Comparison of ENCODE assay signal across 25 mouse cellular contexts in the genomic region with DNA sequence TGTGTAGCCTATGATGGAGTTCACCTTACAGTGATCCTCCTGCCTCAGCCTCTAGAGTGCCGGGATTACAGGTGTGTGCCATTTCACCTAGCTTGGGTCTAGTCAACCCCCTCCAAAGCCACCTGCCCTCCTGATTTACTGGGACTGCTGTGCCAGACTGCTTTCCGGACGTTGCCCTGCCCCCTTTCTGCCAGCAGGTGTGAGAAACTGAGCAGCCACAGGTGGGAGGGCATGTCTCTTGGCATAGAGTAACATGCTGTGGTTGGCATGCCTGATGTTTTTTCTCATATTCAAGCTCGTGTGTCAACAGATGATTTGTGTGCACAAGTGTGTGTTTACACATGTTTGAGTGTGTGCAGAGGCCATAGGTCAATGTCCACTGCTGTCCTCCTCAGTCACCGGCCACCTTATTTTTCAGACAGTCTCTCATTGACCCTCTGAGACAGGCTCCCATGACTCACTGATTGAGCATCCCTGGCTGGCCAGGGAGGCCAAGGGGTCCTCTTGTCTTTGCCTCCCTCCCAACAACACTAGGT. TPM values are rescaled to one million over a fixed set of nuclear protein-coding genes. Genes with fewer than 3 reads are reported as not detected.
DNase-seq lines count a peak whose midpoint lies in the region; ATAC-seq and TF ChIP-seq lines count a peak whose summit lies in the region.
"Had no signal": no experiment of that assay in that cellular context is flagged by ENCODE, and none has a peak within 500 bp of the region (broad histone marks: within the 10 kb centered on the region; RNA-seq: fewer than 3 reads in every experiment).

No protein-coding gene starts in this region.

- no peak overlapping the region for H3K9ac ChIP-seq in liver, adult 2 months (ENCODE audit: low read depth, low read length)
- no peak overlapping the region for H3K9ac ChIP-seq in liver, embryonic 12.5 days
- H3K9ac ChIP-seq in liver, embryonic 15.5 days = no peak overlapping the region
- H3K9ac ChIP-seq in liver, embryonic 11.5 days (ENCODE audit: low read depth, low read length) = no peak overlapping the region
- H3K9ac ChIP-seq in midbrain, embryonic 13.5 days (replicated peaks) = no peak overlapping the region
- H3K9ac ChIP-seq: embryonic facial prominence, embryonic 12.5 days; forebrain, embryonic 13.5 days; forebrain, embryonic 15.5 days had no signal

- H3K27me3 ChIP-seq in cerebellum, adult 2 months (ENCODE audit: control insufficient read depth, insufficient read depth, low read length) = no peaks in the 10 kb centered on the region
- no peaks in the 10 kb centered on the region for H3K27me3 ChIP-seq in liver, adult 2 months (ENCODE audit: control insufficient read depth, insufficient read depth, low read length)
- H3K27me3 ChIP-seq in liver, embryonic 12.5 days (replicated peaks) = no peaks in the 10 kb centered on the region
- H3K27me3 ChIP-seq in liver, embryonic 15.5 days = no peaks in the 10 kb centered on the region
- H3K27me3 ChIP-seq in liver, embryonic 11.5 days (replicated peaks; ENCODE audit: control insufficient read depth, insufficient read depth, low read length) = no peaks in the 10 kb centered on the region
- no peaks in the 10 kb centered on the region for H3K27me3 ChIP-seq in myocyte (ENCODE audit: control insufficient read depth, insufficient read depth, insufficient read length)
- no peaks in the 10 kb centered on the region for H3K27me3 ChIP-seq in midbrain, embryonic 13.5 days
- H3K27me3 ChIP-seq: CH12.LX; embryonic facial prominence, embryonic 12.5 days; forebrain, embryonic 13.5 days; forebrain, embryonic 15.5 days; Patski had no signal

- H3K4me2 ChIP-seq in liver, embryonic 12.5 days = no peak overlapping the region
- H3K4me2 ChIP-seq in liver, embryonic 15.5 days = no peak overlapping the region
- no peak overlapping the region for H3K4me2 ChIP-seq in liver, embryonic 11.5 days
- H3K4me2 ChIP-seq in myocyte (ENCODE audit: low read depth) = no peak overlapping the region
- no peak overlapping the region for H3K4me2 ChIP-seq in midbrain, embryonic 13.5 days (replicated peaks)
- H3K4me2 ChIP-seq: embryonic facial prominence, embryonic 12.5 days; forebrain, embryonic 13.5 days; forebrain, embryonic 15.5 days had no signal

- no peak overlapping the region for H3ac ChIP-seq in myocyte (ENCODE audit: control insufficient read depth, insufficient read length)

- 0 out of 2 replicates have a peak, but pooled peaks have one; percentile 1 for TF ChIP-seq CTCF in cerebellum, adult 2 months (IDR thresholded peaks at IDR 0.05; ENCODE audit: borderline replicate concordance, insufficient read depth, low read depth, low read length)
- peak; percentile 26; the same call in 1 of the 2 replicates for TF ChIP-seq CTCF in liver, adult 2 months (IDR thresholded peaks at IDR 0.05; ENCODE audit: low read depth, low read length)

- no peaks in the 10 kb centered on the region; the same call in 1 of the 2 replicates for H3K4me1 ChIP-seq in cerebellum, adult 2 months (ENCODE audit: control insufficient read depth, insufficient read depth, low read length)
- peaks cover 11% of the 10 kb centered on the region for H3K4me1 ChIP-seq in liver, adult 2 months (ENCODE audit: control insufficient read depth, insufficient read depth, low read length)
- no peaks in the 10 kb centered on the region for H3K4me1 ChIP-seq in liver, embryonic 12.5 days
- peaks cover 6% of the 10 kb centered on the region for H3K4me1 ChIP-seq in liver, embryonic 15.5 days (replicated peaks)
- no peaks in the 10 kb centered on the region for H3K4me1 ChIP-seq in liver, embryonic 11.5 days (replicated peaks; ENCODE audit: control insufficient read depth, insufficient read depth, low read length)
- no peaks in the 10 kb centered on the region for H3K4me1 ChIP-seq in midbrain, embryonic 13.5 days (replicated peaks)
- H3K4me1 ChIP-seq: embryonic facial prominence, embryonic 12.5 days; forebrain, embryonic 13.5 days; forebrain, embryonic 15.5 days had no signal

- no peak for ATAC-seq in cerebellum, adult (ENCODE audit: insufficient number of reproducible peaks, low FRiP score, low TSS enrichment)
- ATAC-seq in liver, embryonic 12.5 days = no peak
- 0 out of 2 replicates have a peak, but pooled peaks have one; percentile 23 for ATAC-seq in liver, embryonic 15.5 days (ENCODE audit: insufficient read depth)
- no peak for ATAC-seq in liver, embryonic 11.5 days (replicated peaks; ENCODE audit: low FRiP score)
- ATAC-seq in midbrain, embryonic 13.5 days = no peak
- ATAC-seq: activated CD4-positive, CD25-positive, alpha-beta regulatory T cell, adult 4 months; CD4-positive, CD25-positive, alpha-beta regulatory T cell, adult 4 months; forebrain, embryonic 13.5 days; forebrain, embryonic 15.5 days; Patski had no signal

- WGBS in cerebellum, adult 2 months = 93% methylated on average over 5 of the region's 5 CpGs
- 38% methylated on average over 5 of the region's 5 CpGs for WGBS in liver, adult 2 months
- WGBS in liver, embryonic 12.5 days (ENCODE audit: insufficient replicate concordance) = 59% methylated on average over 5 of the region's 5 CpGs
- whole genome bisulfite sequencing in liver, embryonic 15.5 days (ENCODE audit: insufficient replicate concordance) = 62% methylated on average over 5 of the region's 5 CpGs
- WGBS in liver, embryonic 11.5 days = 83% methylated on average over 5 of the region's 5 CpGs
- WGBS in midbrain, embryonic 13.5 days = 92% methylated on average over 5 of the region's 5 CpGs

- no peaks in the 10 kb centered on the region for H3K9me3 ChIP-seq in liver, embryonic 12.5 days (replicated peaks)
- no peaks in the 10 kb centered on the region for H3K9me3 ChIP-seq in liver, embryonic 15.5 days (replicated peaks)
- H3K9me3 ChIP-seq in liver, embryonic 11.5 days (ENCODE audit: control insufficient read depth, low read length) = peaks cover 2% of the 10 kb centered on the region; the same call in 1 of the 2 replicates
- no peaks in the 10 kb centered on the region for H3K9me3 ChIP-seq in midbrain, embryonic 13.5 days
- H3K9me3 ChIP-seq: embryonic facial prominence, embryonic 12.5 days; forebrain, embryonic 13.5 days; forebrain, embryonic 15.5 days; G1E had no signal

- H3K27ac ChIP-seq in cerebellum, adult 2 months (ENCODE audit: insufficient read depth, low read length) = no peak overlapping the region
- H3K27ac ChIP-seq in liver, adult 2 months (replicated peaks; ENCODE audit: insufficient read depth, low read depth, low read length) = peak overlapping the region; percentile 60
- H3K27ac ChIP-seq in liver, embryonic 12.5 days = no peak overlapping the region
- no peak overlapping the region for H3K27ac ChIP-seq in liver, embryonic 15.5 days (replicated peaks)
- no peak overlapping the region for H3K27ac ChIP-seq in liver, embryonic 11.5 days (ENCODE audit: low read depth, low read length)
- H3K27ac ChIP-seq in midbrain, embryonic 13.5 days = no peak overlapping the region
- H3K27ac ChIP-seq: embryonic facial prominence, embryonic 10.5 days; embryonic facial prominence, embryonic 12.5 days; forebrain, embryonic 13.5 days; forebrain, embryonic 15.5 days had no signal

- no peak for TF ChIP-seq POLR2A in cerebellum, adult 2 months (IDR thresholded peaks at IDR 0.05; ENCODE audit: borderline replicate concordance, insufficient read depth, low read length)
- TF ChIP-seq POLR2A in liver, adult 2 months (IDR thresholded peaks at IDR 0.05; ENCODE audit: extremely low read depth, insufficient read depth, low read length) = no peak
- TF ChIP-seq POLR2A in myocyte (IDR thresholded peaks at IDR 0.05; ENCODE audit: insufficient read length, low read depth) = no peak

- H3K36me3 ChIP-seq in liver, adult 2 months (ENCODE audit: control insufficient read depth, insufficient read depth, low read length) = no peaks in the 10 kb centered on the region
- no peaks in the 10 kb centered on the region for H3K36me3 ChIP-seq in liver, embryonic 12.5 days
- no peaks in the 10 kb centered on the region for H3K36me3 ChIP-seq in liver, embryonic 15.5 days (replicated peaks)
- peaks cover 4% of the 10 kb centered on the region; the same call in 1 of the 2 replicates for H3K36me3 ChIP-seq in liver, embryonic 11.5 days (ENCODE audit: control insufficient read depth, insufficient read depth, low read length)
- no peaks in the 10 kb centered on the region for H3K36me3 ChIP-seq in myocyte (ENCODE audit: control insufficient read depth, insufficient read depth)
- H3K36me3 ChIP-seq in midbrain, embryonic 13.5 days = no peaks in the 10 kb centered on the region
- H3K36me3 ChIP-seq: forebrain, embryonic 15.5 days; G1E had no signal

- no peak for DNase-seq in cerebellum, adult 2 months
- DNase-seq in liver, adult 2 months (ENCODE audit: extremely low read depth, low read depth, low spot score) = peak; percentile 86
- DNase-seq in liver, embryonic 11.5 days (ENCODE audit: low spot score) = no peak
- DNase-seq: adrenal gland, adult 8-10 months; adrenal gland, postnatal 14 days; B cell, adult 2 months; cerebellum, adult 11 months; cerebellum, adult 18-20 months; cerebellum, adult 9-10 months; cerebellum, postnatal 10 days; cerebellum, postnatal 25 days had no signal

- H3K79me2 ChIP-seq in liver, adult 2 months (ENCODE audit: control insufficient read depth, insufficient read depth, low read length) = no peaks in the 10 kb centered on the region
- H3K79me2 ChIP-seq in myocyte (ENCODE audit: control insufficient read depth, insufficient read depth) = peaks cover 35% of the 10 kb centered on the region

- H3K4me3 ChIP-seq in cerebellum, adult 2 months (replicated peaks; ENCODE audit: insufficient read depth, low read depth, low read length) = no peak overlapping the region
- no peak overlapping the region for H3K4me3 ChIP-seq in liver, adult 2 months (ENCODE audit: insufficient read depth, low read depth, low read length)
- H3K4me3 ChIP-seq in liver, embryonic 12.5 days = no peak overlapping the region
- H3K4me3 ChIP-seq in liver, embryonic 15.5 days (replicated peaks) = no peak overlapping the region
- no peak overlapping the region for H3K4me3 ChIP-seq in liver, embryonic 11.5 days (ENCODE audit: low read depth, low read length)
- no peak overlapping the region for H3K4me3 ChIP-seq in myocyte
- H3K4me3 ChIP-seq in midbrain, embryonic 13.5 days (replicated peaks) = no peak overlapping the region
- H3K4me3 ChIP-seq: embryonic facial prominence, embryonic 10.5 days; embryonic facial prominence, embryonic 12.5 days; forebrain, embryonic 13.5 days; forebrain, embryonic 15.5 days had no signal

TF ChIP-seq in myocyte, 11 proteins besides CTCF, POLR2A, EP300 and RAD21 (continues in another document):
- peak in 1 of 3 experiments; percentile 80 for TF ChIP-seq MYOG (IDR thresholded peaks at IDR 0.05; ENCODE audit: control insufficient read depth in 1 of 3, insufficient read depth in 1 of 3, insufficient read length in 2 of 3, low read depth in 2 of 3)

RNA-seq across cellular contexts. Expression of a gene that starts 15.7 kb away (rescaled TPM):
- polyA plus RNA-seq in cerebellum, adult 2 months (2012; rRNA removed) = 52.4 and 58.4 TPM in 2 replicates
- total RNA-seq in liver, adult 2 months (2014; rRNA removed) = 2.6 and 3.6 TPM in 2 replicates
- polyA plus RNA-seq in liver, adult 2 months (2012; rRNA removed) = 8.5 and 10.0 TPM in 2 replicates
- polyA plus RNA-seq in liver, embryonic 12.5 days (2016; fragmentation: Nextera tagmentation; extraction: Ambion mirVana) = 14.5 and 15.9 TPM in 2 replicates
- polyA plus RNA-seq in liver, embryonic 15.5 days (2015; fragmentation: Nextera tagmentation; extraction: Ambion mirVana) = 8.7 and 10.6 TPM in 2 replicates
- polyA plus RNA-seq in liver, embryonic 11.5 days (2014; fragmentation: Nextera tagmentation; extraction: Ambion mirVana) = 23.1 and 25.3 TPM in 2 replicates
- 14.7 TPM for polyA plus RNA-seq in myocyte (2012; fragmentation: generic; extraction: Trizol)
- 22.3 and 22.5 TPM in 2 replicates for polyA plus RNA-seq in midbrain, embryonic 13.5 days (2015; fragmentation: Nextera tagmentation; extraction: Ambion mirVana)
